Mouse (Mus musculus) heart, adult 9 months (tissue): ENCODE data around the gene Naa80.
A peak's percentile ranks its signal among the peaks of the same experiment; 100 is the strongest.

Experiments
- DNase-seq, 2 experiments: peaks; one replicate each; pipeline ENCODE4 v3.0.0; 2022; ENCODE audit warnings: low spot score in 2 of 2

Gene Naa80

DNA sequence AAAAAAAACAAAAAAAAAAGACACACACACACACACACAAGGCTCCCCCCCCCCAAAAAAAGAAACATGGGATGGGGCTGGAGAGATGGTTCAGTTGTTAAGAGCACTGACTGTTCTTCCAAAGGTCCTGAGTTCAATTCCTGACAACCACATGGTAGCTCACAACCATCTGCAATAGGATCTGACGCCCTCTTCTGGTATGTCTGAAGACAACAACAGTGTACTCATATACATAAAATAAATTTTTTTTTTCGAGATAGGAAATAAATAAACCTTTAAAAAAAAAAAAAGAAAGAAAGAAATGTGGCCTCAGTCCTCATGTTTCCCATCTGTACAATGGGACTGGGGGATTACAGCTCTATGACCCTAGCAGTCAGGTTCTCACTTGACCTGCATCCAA is 38.8 kb downstream of the Naa80 start:
- DNase-seq = no peak

DNA sequence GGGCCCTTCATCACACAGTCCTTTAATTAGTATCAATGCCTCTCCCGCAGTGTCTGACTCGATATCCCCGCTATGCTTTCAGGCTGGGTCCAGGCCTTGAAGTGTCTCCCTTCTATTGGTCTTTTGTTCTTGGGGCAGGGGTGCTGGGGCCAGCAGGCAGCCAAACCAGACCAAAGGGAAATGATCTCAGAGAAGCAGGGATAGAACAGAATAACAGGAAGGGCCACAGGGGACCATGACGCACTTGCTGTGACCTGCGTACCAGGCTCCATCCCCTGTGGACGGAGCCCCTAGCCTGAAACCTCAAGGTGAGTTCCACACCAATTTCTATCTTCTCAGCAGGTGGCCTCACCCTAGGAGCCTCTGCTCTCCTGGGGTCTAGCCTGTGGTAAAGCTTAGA is 39.4 kb downstream of the Naa80 start:
- peak in 1 of 2 experiments; percentile 27 for DNase-seq

DNA sequence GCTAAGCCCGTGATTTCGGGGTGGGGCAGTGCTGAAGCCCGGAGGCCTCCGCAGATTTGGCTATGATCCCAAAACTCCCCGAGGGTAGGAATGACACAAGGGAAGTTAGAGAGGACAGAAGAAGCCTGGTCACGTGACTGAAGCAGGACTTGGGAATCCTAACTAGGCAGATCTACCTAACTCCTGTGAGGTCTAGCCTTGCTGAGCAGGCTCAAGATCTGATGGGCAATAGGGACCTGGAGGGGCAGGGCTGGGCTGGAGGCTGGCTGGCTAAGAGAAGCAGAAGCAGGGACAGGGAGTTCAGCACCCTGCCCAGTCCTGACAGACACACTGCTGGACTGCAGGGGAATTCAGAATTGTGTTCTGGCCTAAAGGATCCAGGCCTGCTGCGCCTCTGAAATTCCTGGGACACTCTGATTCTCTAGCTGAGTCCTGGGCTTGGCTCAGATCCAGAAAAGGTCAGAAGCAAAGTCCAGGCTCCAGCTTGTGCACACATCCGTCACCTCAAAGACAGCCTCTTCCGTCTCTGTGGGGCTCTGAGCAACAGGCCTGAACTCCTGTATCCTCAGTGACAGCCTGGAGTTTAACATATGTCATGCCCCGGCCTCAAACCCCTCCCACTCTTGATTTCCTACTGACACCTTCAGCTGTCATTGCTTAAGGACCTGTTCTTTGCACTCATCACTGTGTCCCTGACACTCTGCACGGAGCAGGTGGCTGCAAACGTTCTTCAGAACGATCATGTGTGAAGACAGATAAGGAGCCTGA is 40.3 kb downstream of the Naa80 start:
- DNase-seq = peak; percentile 67 to 74

DNA sequence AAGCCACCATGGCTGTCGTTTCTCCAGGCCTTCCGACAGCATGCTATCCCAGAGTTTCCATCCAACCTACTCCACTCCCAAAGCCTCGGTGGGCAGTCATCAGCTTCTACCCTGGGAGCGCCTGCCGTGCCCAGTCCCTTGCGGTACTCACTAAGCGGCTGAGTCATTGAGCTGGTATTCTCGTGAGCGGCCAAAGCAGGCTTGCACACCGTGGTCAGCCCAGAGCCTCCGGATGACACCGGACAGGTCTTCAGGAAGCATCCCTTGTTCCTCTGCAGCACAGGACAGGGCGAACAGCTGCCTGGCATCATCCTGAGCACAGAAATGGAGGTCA is 40.8 kb downstream of the Naa80 start:
- no peak for DNase-seq

DNA sequence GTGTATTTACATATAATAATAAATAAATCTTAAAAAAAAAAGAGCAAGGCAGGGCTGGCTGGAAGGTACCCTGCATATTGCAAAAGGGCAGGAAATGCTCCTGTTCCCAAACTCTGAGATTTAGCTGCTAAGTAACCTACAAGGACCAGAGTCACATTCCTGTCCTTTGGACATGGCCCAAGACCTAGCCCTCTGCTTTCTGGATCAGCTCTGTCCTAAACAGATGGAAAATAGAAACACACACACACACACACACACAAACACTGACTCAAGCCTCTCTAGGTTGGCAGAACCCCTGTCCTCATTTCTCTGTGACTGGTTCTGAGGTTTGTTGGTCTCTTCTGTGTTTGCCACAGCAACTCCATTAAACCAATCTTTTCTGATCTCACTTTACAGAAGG is 42.3 kb downstream of the Naa80 start:
- peak in 1 of 2 experiments; percentile 24 for DNase-seq

DNA sequence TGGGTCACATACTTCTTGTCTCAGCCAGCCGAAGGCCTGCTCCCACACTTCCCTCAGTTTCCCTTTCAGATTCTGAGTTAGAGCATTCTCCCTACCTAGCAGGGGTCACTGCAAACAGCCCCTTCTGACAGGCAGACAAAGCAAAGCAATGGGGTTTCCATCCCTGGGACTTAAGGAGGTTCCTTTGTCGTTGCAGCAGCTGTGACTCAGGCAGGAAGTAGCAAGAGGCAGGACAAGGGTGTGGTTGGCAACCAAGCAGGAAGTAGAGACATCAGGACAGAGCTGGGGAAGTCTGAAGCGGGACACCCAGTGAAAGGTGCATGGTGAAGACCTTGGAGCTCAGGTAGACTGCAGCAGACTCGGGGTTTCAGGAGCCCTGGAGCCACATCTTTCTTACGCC is 45.9 kb downstream of the Naa80 start:
- DNase-seq = peak; percentile 77 to 88

DNA sequence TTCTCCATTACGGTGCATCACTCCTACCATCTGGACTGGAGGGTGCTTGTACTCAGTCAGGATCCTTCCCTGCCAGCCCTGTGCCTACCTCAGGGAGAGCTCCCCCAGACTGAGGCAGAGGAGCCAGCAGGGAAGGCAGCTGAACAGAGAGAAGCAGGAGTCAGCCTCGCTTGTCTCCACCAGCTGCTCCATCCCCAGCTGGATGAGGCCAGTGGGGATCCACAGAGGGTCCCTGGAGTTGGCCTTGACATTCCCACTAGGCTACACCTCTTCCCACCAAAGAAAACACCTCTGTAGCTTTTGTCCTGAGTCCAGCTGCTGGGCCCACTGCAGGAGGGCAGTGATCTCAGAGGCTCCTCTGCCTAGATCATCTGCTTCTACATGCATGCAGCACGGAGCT is 46.3 kb downstream of the Naa80 start:
- DNase-seq = no peak

DNA sequence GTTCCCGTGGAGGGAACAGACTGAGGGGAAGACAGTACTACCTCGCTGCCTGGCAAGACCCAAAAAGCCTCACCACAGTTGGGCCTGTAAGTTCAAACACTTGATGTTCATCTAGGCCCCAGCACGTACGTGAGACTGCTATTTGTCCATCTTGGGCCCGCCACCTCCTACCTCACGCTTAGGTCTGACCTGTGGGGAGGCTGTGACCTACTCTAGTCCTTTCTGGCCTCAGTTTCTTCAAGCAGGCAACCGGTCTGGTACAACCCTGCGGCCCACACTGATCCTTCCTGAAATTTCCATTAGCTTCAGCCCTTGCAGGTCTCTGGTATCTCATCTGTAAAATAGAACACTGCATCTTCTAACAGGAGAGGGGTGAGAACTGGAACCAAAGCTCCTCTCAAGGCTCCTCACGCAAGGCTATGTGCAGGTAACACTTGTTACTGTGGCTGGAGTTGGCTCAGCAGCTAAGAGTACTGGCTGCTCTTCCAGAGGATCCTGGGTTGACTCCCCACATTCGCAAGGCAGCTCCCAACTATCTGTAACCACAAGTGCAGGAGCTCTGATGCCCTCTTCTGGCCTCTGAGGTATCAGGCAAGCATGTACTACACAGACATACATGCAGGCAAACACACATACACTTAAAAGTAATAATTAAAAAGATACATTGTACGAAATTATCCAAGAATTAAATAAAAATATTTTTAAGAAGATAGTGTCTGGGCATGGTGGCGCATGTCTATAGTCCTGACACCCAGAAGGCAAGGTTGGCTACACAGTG is 46.9 kb downstream of the Naa80 start:
- no peak for DNase-seq

DNA sequence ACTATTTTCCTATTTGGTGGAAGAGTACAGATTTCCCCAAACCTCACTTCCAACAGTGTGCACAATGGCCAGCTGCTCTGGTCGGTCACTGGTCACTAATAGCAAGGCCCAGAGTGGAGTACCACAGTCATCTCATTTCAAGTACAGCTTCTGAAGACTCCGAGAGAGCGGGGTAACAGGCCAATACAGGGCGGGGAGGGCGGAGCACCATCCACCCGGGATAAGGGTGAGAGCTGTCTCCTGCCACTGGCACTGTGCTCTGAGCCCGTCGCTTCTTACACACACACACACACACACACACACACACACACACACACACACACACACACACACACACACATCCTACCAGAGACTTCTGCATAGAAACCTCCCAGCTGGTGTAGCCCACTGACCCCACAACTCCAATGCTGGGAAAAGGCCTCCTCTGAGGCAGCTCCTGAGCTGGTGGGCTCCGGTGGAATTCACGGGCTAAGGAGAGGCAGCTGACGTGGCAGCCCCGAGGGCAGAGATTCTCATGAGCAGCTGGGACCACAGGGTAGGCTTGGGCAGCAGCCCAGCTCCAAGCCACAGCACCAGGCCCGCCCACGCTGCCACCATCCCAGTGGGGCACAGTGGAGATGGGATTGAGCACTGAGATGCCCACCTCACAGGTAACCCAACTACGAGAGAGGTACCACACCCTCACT is 47.6 kb downstream of the Naa80 start:
- DNase-seq = no peak

DNA sequence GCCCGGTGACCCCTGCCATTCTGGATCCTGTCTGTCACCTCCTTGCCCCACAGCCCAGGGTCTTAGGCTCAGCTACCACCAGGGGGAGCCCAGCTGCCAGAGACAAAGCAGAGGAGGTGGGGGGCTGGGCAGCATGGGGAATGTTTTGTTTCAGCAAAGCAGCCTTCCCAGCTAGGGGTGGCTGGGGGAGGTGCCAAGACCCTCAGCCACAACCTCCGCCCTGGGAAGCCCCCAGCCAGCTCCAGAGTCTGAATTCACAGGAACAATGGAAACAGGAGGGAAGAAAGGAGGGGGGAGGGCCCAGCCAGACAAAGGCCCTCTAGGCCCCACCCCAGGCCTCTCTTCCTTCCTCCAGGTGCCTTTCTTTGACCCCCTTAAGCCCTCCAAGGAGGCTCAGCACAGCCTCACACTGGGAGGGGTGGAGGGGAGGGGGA is 48.2 kb downstream of the Naa80 start:
- peak; percentile 71 to 80 for DNase-seq

DNA sequence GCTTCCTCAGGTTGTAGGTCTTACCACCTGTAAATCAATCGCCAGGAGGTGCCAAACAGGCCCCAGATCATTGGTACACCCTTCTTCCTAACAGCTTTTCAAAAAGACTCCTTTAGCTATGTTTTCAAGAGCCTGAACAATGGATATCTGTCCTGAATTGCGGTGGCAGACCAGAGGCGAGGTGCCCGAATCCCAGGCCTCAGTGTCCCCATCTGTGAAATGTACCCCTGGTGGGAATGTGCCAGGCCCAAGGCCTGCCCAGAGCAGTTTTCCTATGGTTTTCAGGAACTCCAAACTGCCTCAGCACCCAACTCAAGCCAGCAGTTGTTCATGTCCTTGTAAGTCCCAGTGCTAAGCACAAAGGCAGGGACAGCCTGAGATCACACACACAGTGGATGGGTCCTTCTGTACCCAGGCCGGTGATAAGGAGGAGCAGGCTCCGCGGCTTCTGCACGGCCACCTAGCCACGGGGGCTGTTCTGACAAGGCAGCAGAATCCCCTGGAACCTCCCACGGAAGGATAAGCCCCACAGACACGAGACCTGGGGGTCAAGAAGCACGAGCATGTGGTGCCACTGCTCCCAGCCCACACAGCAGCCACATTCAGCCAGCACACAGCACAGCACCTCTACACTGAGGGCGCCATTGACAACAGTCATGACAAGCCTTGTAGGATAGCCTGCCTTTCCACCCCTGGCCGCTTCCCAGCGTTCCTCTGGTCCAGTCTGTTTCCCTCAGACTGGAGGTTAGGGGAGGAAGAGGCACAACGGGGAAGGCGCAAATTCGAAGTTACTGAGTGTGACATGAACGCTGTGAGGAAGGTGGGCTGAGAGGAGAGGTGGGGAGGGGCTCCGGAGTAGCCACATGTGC is 48.9 kb downstream of the Naa80 start:
- peak in 1 of 2 experiments; percentile 23 for DNase-seq

DNA sequence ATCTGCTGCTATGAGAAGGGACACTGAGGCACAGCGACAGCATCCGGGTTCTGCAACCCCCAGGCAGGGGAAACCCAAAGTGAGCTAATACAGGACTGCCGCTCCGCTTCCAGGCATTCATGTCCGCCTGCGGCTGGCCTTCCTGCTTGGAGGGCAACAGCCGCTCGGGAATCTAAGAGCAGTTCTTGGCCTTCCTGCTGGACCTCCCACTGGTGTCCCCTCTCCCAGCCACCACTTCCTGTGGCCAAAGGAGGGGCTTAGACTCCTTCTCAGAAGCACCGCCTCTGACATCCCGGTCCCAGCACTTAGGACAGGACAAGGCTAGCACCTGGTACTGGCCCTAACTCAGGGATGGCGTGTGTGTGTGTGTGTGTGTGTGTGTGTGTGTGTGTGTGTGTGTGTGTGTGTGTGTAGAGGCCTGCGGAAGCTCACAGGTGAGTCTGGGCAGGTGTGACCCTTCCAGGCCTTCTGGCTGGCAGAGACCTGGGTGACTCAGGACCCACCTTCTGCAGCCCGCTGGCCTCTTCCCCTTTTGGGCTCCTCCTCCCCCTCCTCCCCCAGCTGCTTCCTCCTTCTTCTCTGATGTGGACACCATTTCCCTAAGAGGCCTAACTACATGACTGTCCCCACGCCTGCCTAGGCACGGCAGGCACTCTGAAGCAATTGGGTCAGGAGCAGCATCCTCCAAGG is 50.2 kb downstream of the Naa80 start:
- DNase-seq = peak; percentile 74 to 87

DNA sequence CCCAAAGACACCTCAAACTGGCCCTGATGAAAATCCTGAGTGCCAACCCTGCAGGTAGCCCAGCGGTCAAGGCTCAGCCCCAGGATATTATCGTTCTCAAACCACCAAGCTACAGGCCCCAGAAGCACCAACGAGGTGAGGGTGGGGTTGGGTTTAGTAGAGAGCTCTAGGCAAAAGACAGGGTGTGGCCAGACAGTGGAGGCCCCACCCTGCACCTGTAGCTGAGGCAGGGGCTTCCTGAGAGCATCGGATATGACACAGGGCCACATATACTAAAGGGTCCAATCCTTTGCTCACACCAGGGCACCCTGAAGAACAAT is 50.7 kb downstream of the Naa80 start:
- DNase-seq = no peak

DNA sequence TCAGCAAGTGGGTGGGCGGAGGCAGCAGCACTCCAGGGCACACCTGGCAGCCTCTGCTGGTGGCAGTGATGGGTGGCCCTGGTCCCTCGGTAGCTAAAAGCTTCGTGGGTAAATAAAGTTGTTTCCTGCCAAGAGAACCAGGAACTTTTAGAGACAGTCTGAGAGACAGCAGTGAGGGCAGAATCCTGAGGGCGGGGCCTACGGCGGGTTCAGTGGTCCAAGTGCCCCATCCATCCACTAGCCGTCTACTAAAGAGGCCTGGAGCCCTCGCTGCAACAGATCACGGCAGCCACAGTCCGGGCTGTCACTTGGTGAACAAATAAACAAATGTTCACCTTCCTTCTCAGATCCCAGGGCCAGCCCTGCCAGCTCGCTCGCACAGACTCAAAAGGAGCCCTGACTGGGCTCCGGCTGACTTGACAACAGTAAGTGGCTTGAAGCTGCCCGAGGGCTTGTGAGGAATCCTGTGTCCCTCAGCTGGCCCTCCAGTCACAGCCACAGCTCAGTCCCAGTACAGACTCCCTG is 51.3 kb downstream of the Naa80 start:
- no peak for DNase-seq

DNA sequence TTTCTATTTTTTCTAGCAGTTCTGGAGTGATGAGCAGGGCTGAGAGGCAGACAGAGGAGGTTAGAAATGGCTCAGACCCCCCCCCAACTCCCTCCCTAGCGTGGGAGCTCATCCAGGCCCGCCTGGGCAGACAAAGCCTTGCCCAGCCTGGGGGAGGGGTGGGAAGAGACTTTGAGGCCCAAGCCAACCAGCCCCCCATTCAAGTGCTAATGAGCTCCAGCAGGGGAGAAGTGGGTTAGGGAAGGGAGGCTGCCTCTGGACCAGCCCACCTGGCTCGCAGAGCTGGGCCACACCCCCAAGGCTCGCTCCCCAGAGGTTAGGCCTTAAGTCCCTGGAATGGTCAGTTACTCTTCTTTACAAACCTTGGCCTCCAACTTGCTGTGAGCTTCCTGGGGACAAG is 51.9 kb downstream of the Naa80 start:
- DNase-seq = no peak

DNA sequence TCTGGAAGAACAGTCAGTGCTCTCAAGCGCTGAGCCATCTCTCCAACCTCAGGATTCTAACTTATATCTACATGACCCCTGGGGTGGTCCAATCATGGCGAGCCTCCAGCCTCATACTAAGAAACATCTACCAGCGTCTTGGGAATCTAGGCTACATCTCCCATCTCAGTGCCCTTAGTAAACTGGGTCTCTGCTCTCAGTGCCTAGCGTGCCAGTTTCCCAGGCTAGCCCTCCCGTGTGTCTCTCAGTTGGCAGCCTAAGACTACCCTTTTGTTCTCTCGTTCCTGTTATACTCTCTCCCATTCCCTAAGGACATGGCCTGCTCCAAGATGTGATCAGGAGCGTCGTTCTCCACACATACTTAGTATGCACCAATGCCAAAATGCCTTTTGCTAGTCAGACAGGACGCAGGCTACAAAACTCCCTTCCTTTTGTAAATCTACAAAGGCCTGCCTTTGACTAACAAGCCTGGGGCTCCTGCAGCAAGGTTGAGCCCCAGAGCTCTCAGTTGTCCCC is 52.7 kb downstream of the Naa80 start:
- no peak for DNase-seq

DNA sequence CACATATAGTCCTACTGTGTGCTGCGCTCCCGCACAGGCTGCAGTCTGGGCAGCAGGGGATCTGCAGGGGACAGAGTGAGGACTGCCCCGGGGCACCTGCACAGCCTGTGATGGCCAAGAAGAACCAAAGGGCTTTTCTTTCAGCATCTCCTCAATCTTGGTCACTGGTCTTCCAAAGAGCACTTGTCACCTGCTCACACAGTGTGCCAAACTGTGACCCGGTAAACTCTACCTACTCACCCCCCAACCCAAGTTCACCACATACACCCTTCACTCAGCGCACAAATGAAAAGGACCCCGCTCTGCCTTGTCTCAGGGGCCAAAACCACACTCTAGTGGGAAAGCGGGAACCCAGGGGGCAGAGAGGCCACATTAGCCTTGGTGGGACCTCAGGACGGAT is 53.2 kb downstream of the Naa80 start:
- DNase-seq = no peak

DNA sequence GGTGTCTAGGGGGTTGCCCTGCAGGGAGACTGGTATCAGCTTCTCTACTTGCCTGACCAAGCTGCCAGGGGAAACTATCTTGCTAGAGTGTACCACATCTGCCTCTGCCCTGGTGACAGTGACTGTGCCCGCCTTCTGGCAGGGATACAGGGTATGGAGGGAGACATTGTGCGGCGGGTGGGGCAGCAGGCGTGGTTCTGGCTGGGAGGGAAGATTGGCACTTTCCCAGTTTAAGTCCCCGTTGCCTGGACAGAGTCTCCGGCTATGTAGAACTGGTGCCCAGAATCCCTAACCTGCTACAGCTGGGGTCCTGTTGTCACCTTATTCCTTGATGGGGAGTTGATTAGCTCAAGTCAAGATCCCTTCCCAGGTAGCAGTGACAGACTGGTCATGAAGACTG is 53.8 kb downstream of the Naa80 start:
- peak; percentile 78 to 79 for DNase-seq

DNA sequence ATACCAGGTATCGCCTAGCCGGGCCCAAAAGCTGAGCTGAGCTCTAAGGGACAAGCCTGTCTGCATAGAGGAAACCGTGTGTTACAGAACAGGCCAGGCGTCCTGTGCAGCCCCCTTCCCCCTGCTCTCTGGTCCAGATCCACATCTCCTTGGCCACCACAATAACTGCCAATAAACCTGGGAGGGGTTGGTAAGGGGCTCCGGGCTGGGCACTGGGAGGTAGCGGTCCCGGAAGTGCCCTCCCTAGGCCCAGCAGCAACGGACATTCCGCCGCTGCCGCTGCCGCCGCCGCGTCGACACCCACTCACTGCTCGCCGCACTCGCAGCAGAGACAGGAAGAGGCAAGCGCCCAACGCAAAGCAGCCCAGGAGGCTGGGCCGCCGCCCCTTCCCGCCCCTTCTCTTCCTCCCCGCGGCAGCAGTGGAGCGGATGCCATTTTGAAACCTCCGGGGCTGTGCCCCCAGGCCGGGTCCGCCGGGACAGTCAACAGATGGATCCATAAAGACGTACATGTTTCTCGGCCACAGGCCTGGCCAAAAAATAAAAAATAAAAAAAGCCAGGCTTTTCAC is 54.5 kb downstream of the Naa80 start:
- peak; percentile 84 to 89 for DNase-seq
